Mouse (Mus musculus) adrenal gland, adult (tissue): ENCODE data around the gene Tmem131.

Experiments
- DNase-seq, 2 experiments: peaks; one replicate each; pipeline ENCODE4 v3.0.0; 2022 to 2023; ENCODE audit warnings: low spot score in 1 of 2; ENCODE audit not compliant: inconsistent age in 2 of 2

Tmem131 gene

GRCm38 (mm10) chr1:36892461-36892860 lies 51.0 kb downstream of the Tmem131 start:
- no peak for DNase-seq

DNA sequence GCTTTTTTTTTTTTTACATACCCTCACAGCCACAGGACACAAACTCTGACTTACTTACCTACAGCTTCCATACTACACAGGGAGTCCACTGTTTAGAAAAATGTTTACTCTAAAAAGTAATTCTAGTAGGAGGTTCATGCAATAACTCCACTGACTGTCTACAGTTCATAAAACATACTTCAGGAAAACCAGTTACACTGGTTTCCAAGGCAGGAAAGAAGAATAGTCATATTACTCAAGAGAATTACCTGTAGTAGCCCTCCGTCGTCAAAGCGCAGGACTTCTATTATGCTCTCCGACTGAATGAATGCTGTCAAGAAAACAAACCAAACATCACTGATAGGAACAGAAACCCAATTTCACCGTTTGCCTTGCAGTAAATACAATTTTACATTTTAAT lies 54.5 kb downstream of the Tmem131 start:
- no peak for DNase-seq

GRCm38 (mm10) chr1:36887172-36887571 lies 56.3 kb downstream of the Tmem131 start:
- no peak for DNase-seq

- no peak for DNase-seq
Observed at GRCm38 (mm10) chr1:36886489-36886888, 57.0 kb downstream of the Tmem131 start.

- DNase-seq: no peak
Observed at GRCm38 (mm10) chr1:36884536-36884935, 58.9 kb downstream of the Tmem131 start.

DNA sequence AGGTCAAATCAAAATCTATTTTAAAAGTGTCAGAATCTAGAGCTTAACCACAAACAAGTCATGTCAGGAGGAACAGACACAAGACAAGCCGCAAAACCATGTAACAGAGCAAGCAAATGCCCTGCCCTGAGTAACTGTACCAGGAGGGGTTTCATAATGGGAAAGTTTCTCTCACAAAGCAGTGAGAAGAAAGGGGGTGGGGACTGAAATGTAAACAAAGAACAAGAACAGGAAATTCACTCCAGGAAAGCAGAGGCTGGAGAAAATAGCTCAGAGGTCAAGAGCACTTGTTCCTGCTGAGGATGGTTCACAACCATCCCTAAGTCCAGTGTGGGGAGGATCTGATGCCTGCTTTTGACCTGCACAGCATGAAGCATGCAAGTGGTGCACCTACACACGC lies 59.7 kb downstream of the Tmem131 start:
- DNase-seq: no peak

GRCm38 (mm10) chr1:36879154-36879553 lies 64.3 kb downstream of the Tmem131 start:
- DNase-seq: no peak

DNA sequence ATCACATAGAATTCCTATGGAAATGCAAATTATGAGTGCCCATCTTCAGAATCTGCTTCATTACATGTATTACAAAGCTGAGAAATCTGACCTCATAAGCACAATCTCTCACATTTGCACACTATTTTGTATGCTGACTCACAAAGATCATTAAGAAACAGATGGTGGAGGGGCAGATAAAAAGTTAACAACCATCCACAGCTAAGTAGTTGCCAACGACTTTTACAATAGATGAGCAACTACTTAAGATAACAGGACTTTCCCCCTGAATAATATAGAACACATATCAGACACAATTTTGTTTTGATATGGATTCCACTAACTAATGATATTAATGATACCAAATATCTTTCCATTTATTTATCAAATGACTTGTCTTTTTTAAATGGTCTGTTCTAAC lies 66.3 kb downstream of the Tmem131 start:
- DNase-seq: no peak

DNA sequence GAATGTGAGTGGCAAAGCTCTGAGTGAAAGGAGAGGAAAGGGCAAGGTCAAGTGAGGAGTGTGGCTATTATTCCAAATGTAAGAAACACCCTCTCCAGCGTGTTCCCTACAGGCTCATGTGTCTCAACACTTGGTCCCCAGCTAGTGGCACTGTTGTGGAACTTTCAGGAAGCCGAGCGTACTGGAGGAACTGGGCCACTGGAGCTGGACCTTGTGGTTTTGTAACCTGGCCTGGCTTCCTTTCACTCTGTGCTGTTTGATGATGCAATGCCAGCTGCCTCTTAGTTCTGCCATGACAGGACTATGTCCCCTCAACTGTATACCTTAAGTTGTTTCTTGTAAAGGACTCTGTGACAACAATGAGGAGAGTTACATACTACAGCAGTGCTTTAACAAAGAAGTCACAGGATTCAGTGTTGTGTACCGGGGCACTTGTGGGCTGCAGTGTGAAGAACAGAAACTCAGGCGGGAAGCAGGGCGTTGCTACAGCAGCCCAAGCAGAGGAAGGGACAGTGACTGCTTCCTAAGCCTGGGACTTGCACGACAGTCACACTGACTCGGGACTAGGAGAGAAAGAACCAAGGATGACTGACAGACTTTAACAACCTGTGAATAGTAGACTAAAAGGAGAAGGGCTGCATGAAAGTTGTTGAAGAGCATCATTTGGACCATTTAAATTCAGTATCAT lies 68.4 kb downstream of the Tmem131 start:
- peak; percentile 16 to 58 for DNase-seq

DNA sequence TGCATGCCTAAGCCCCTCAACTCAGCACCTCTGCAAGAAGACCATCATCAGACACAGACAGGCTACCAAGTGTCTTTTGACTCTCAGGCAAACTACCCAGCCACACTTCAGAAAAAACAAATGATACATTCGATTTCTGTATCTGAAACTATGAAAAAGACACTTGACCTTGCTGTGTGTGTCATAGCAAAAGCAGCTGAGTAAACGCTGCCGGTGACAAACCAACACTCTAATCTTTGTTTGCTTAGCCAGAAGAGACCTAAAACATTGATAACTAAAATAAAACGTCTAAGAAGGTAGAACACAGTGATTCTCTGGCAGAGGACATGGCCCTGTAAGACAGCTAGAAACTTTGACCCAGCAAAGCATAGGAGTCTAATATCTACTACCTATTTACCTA lies 72.2 kb downstream of the Tmem131 start:
- peak in 1 of 2 experiments; percentile 63 for DNase-seq

- DNase-seq: no peak
Observed at GRCm38 (mm10) chr1:36870518-36870917, 72.9 kb downstream of the Tmem131 start.

DNA sequence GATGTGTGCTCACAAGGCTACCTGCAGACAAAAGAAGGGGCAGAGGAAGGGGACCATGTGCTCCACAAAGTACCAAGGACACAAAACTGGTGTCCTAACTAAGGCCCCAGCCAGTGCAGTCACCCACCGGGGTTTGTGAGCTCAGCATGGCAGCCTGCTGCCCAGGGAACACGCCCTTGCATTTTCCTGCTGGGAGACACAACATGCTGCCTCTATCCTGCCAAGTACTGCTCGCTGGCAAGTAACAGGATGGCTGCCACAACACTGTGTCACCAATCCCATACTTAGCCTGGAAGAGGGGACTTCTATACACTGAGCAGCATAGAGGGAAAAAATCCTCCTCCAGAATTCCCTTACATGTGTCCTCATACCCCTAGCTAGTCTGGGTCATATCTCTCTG lies 78.7 kb downstream of the Tmem131 start:
- no peak for DNase-seq

- DNase-seq: no peak
Observed at GRCm38 (mm10) chr1:36861775-36862174, 81.7 kb downstream of the Tmem131 start.

DNA sequence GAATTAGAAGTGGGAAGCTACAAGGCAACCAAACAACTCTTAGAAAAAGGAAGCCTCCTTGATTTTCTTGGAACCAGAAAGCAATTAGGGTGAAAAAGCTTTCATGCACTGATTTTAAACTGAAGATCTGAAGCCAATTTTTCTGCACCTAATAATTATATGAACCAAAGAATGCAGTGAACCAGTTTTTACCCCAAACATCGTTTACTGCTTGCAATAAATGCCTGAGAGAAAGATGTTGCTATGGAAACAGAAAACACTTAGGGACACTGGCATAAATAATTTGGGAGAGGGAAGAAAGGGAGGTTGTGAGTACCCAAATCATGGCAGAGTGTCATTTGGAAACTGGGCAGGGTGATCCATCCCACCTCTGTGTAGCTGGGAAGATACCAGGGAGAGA lies 82.6 kb downstream of the Tmem131 start:
- DNase-seq: no peak

GRCm38 (mm10) chr1:36860431-36860849 lies 83.0 kb downstream of the Tmem131 start:
- peak in 1 of 2 experiments; percentile 38 for DNase-seq

DNA sequence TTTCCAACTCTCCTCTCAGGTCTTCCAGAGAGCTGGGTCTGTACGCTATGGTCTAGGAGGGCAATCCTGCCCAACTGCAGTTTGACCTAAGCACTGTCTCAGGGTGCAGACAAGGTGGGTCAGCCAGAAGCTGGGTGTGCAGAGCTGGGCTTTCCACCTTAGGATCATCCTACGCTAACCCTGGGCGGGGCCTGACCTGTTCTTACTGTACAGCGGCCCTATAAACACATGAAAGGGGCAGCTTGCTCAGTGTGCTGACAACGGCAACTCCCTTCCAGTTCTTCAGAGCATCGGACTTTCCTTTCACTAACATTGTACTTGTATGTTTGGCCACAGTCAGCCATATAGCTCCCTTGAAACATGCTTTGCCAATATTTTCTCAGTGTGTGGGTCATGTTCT lies 86.4 kb downstream of the Tmem131 start:
- DNase-seq: no peak

GRCm38 (mm10) chr1:36854198-36854765 lies 89.2 kb downstream of the Tmem131 start:
- DNase-seq: no peak

GRCm38 (mm10) chr1:36852085-36852484 lies 91.4 kb downstream of the Tmem131 start:
- no peak for DNase-seq

GRCm38 (mm10) chr1:36851392-36851791 lies 92.1 kb downstream of the Tmem131 start:
- no peak for DNase-seq

- no peak for DNase-seq
Observed at GRCm38 (mm10) chr1:36848036-36848435, 95.4 kb downstream of the Tmem131 start.

- no peak for DNase-seq
Observed at GRCm38 (mm10) chr1:36847276-36847675, 96.2 kb downstream of the Tmem131 start.

DNA sequence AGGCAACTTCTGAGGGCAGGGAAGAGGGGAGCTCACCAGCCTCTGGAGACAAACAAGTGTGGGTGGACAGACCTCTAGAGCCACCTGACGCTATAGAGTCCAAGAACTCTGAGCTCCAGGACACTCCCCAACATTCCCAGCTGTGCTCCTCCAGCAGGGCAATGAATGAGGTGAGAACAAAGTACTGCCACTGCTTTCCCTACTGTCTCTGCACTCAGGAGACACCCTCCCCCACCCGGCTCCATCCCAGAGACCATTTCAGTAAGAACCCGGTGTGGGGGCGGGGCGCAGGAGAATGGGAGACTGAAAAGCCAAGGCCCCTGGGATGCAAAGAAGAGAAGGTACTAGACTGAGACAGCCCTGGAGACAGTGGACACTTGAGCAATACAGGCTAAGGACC lies 98.4 kb downstream of the Tmem131 start:
- DNase-seq: no peak

DNA sequence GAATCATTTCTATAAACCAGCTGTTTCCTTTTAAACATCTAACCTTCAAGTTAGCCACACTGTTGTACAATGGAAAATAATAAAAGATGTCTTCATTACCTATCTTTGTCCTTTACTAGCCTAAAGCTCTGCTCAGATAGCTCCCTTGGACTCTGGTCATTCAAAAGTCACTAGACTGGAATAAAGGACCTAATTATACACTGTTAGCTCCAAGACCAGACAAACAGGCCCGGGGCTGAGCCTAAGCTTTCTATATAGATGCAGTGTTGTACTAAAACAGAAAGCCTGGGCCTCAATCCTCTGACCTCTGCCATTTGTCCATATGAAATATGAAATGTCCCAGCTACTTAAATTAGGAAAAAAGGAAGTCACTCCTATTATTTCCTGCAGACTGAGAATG lies 101.7 kb downstream of the Tmem131 start:
- DNase-seq: no peak
